Mouse (Mus musculus): ENCODE data around the gene Exoc3l.

DNA sequence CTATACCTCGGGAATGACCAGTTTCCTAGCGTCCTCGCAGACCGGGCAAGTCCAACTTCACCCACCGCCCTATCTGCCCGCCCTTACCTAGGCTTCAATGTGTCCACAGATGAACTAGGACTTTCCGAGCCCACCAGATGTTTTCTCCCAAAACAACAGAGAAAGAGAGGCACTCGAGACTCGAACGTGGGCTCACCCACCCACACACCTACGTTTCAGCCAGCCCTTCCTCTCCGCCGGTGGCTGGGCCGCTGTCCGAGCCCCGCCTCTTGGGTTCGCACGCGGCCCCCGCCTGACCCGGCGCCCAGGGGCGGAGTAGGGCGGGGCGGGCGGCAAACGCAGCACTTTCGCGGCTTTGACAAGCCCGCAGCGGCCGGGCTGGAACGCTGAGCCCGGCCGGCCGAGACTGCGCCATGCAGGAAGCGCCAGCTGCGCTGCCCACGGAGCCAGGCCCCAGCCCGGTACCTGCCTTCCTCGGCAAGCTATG lies 26.4 kb downstream of the Exoc3l start, which contains the start of gene Hsf4:
- no peak for TF ChIP-seq CTCF (IDR thresholded peaks at IDR 0.05; ENCODE audit: borderline replicate concordance, control insufficient read depth, extremely low read depth, insufficient read depth, low read length, poor library complexity)
- no peak for TF ChIP-seq POLR2A (IDR thresholded peaks at IDR 0.05; ENCODE audit: control insufficient read depth, extremely low read depth, insufficient read depth, low read length, poor library complexity)
